18 mouse cellular contexts compared by ENCODE assay signal in genomic region chr3:86076511-86077283, GRCm38 (mm10).
DNase-seq lines count a peak whose midpoint lies in the region; ATAC-seq lines count a peak whose summit lies in the region.
"Had no signal": no experiment of that assay in that cellular context is flagged by ENCODE, and none has a peak within 500 bp of the region (broad histone marks: within the 10 kb centered on the region; RNA-seq: fewer than 3 reads in every experiment).

No protein-coding gene starts in this region.

- 0 out of 2 replicates have a peak, but pooled peaks cover 2% of the 10 kb centered on the region for H3K36me3 ChIP-seq in heart, embryonic 13.5 days
- H3K36me3 ChIP-seq in kidney, embryonic 16.5 days (ENCODE audit: insufficient read depth, low read length), result 0 out of 2 replicates have a peak, but pooled peaks cover 3% of the 10 kb centered on the region
- H3K36me3 ChIP-seq: hindbrain, embryonic 12.5 days; lung, embryonic 15.5 days had no signal

- no peak for DNase-seq in heart, postnatal 4 days
- DNase-seq in kidney, postnatal 4 days, result peak; percentile 19 to 52
- no peak for DNase-seq in embryo, embryonic 10 days (ENCODE audit: low spot score)
- no peak for DNase-seq in cerebellum, postnatal 14 days
- DNase-seq: adrenal gland, postnatal 36 days; cerebellum, postnatal 10 days; embryo, embryonic 11 days; gastrocnemius, postnatal 14 days; left cerebral cortex, postnatal 4 days had no signal

- H3K27me3 ChIP-seq in heart, embryonic 13.5 days (replicated peaks), result no peaks in the 10 kb centered on the region
- H3K27me3 ChIP-seq in kidney, embryonic 16.5 days (ENCODE audit: insufficient read depth, low read length), result no peaks in the 10 kb centered on the region
- H3K27me3 ChIP-seq: hindbrain, embryonic 12.5 days; limb, embryonic 15.5 days; lung, embryonic 15.5 days had no signal

- H3K4me3 ChIP-seq in heart, embryonic 13.5 days, result no peak overlapping the region
- no peak overlapping the region for H3K4me3 ChIP-seq in kidney, embryonic 16.5 days (ENCODE audit: low read length)
- H3K4me3 ChIP-seq: hindbrain, embryonic 12.5 days; limb, embryonic 15.5 days; lung, embryonic 15.5 days had no signal

- H3K9ac ChIP-seq in heart, embryonic 13.5 days, result no peak overlapping the region; the same call in 1 of the 2 replicates
- no peak overlapping the region for H3K9ac ChIP-seq in kidney, embryonic 16.5 days (replicated peaks; ENCODE audit: low read length)
- H3K9ac ChIP-seq: hindbrain, embryonic 12.5 days; limb, embryonic 15.5 days; liver, embryonic 14.5 days; lung, embryonic 15.5 days had no signal

- no peak overlapping the region for H3K27ac ChIP-seq in heart, embryonic 13.5 days (replicated peaks)
- H3K27ac ChIP-seq in kidney, embryonic 16.5 days (ENCODE audit: low read length), result no peak overlapping the region
- H3K27ac ChIP-seq: hindbrain, embryonic 12.5 days; limb, embryonic 15.5 days; liver, embryonic 14.5 days; lung, embryonic 15.5 days had no signal

- ATAC-seq in heart, embryonic 13.5 days (ENCODE audit: extremely low read depth, insufficient number of reproducible peaks, low FRiP score, low TSS enrichment), result no peak; the same call in 1 of the 2 replicates
- ATAC-seq in granulocyte monocyte progenitor cell, adult 5-6 weeks (replicated peaks; ENCODE audit: poor library complexity, severe bottlenecking), result peak; percentile 55
- ATAC-seq in kidney, embryonic 16.5 days (ENCODE audit: low FRiP score, low TSS enrichment), result 0 out of 2 replicates have a peak, but pooled peaks have one; percentile 46
- ATAC-seq: CD4-positive, CD25-positive, alpha-beta regulatory T cell, adult 4 months; forebrain, embryonic 14.5 days had no signal

- 55% methylated on average over 14 of the region's 14 CpGs for WGBS in heart, embryonic 13.5 days
- WGBS in kidney, embryonic 16.5 days, result 66% methylated on average over 14 of the region's 14 CpGs

- H3K4me2 ChIP-seq in heart, embryonic 13.5 days, result peak overlapping the region; percentile 5; the same call in 1 of the 2 replicates
- no peak overlapping the region for H3K4me2 ChIP-seq in kidney, embryonic 16.5 days (replicated peaks; ENCODE audit: low read depth, low read length)
- H3K4me2 ChIP-seq: hindbrain, embryonic 12.5 days; limb, embryonic 15.5 days; lung, embryonic 15.5 days had no signal

- peaks cover 10% of the 10 kb centered on the region; the same call in 1 of the 2 replicates for H3K4me1 ChIP-seq in heart, embryonic 13.5 days
- no peaks in the 10 kb centered on the region for H3K4me1 ChIP-seq in kidney, embryonic 16.5 days (ENCODE audit: insufficient read depth, low read length)
- H3K4me1 ChIP-seq: hindbrain, embryonic 12.5 days; limb, embryonic 15.5 days; lung, embryonic 15.5 days had no signal

- no peaks in the 10 kb centered on the region for H3K9me3 ChIP-seq in heart, embryonic 13.5 days
- no peaks in the 10 kb centered on the region for H3K9me3 ChIP-seq in kidney, embryonic 16.5 days (ENCODE audit: low read length)
- H3K9me3 ChIP-seq: hindbrain, embryonic 12.5 days; limb, embryonic 15.5 days; lung, embryonic 15.5 days had no signal

Comparison
In these comparisons a context has a peak if more than half of its experiments do, and no peak if none do; other contexts are left out.
1. DNase-seq: peak in kidney, postnatal 4 days (2 of 2); none in heart, postnatal 4 days (single experiment), embryo, embryonic 10 days (single experiment) and cerebellum, postnatal 14 days (0 of 2).